Mouse (Mus musculus): ENCODE data around the gene Rint1. TPM values are rescaled to one million over a fixed set of nuclear protein-coding genes. Genes with fewer than 3 reads are reported as not detected.
"Not testable (repeated sequence)": the region's sequence is repeated elsewhere in the genome, so short reads cannot be mapped to it uniquely, and the experiment has no call there.

Rint1 gene
- polyA plus RNA-seq, 1 experiment = 22.4 TPM

DNA sequence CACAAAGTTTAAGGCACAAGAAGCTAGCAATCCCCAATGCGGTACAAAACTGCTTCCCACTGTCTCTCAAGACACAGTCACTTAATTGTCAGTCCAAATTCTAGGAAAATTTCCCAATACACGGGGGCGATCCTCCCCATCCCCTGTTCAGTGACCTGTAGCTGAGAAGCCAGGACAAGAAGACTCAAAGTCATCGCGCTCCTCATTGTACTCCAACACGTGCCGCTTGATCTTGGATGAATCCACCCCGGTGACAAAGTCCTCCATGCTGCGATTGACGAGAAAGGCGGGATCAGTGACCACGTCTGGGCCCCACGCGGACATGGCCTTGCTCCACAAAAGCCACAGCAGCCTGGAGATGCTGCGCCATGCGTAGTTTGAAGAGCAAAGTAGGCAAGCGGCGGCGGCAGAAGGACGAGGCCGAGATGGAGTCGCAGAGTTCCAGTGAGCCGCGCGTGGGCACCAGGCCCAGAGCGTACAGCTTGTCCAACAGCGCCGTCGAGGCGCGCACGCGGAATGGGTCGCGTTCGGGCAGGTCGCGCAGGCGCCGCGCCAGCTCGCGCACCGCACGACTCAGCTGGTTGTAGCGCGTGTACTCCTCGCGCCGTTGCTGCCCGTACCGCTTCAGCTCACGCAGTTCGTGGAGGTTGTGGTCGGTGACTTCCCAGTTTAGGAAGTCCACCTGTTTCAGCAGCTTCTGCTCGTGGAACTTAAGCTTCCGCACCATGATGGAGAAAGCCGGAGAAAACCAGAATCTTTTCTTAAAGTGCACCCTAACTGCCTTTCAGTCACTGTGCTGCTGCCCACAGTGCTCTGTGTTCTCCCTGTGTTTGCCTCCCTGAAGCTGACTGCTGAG lies 43.6 kb downstream of the Rint1 start:
- DNase-seq = peak; percentile 26

GRCm38 (mm10) chr5:23835691-23836090 lies 48.2 kb downstream of the Rint1 start:
- H3K4me3 ChIP-seq (replicated peaks; ENCODE audit: insufficient read depth, low read depth, low read length); DNase-seq; H3K4me1 ChIP-seq (ENCODE audit: control insufficient read depth, insufficient read depth, low read length); H3K27me3 ChIP-seq (ENCODE audit: control insufficient read depth, insufficient read depth, low read length); H3K27ac ChIP-seq (ENCODE audit: insufficient read depth, low read length): not testable (repeated sequence)
- WGBS = 57% methylated on average over 1 of the region's 1 CpGs

More for the DNA sequence above, 43.6 kb downstream of the Rint1 start:
- Histone ChIP-seq H3K27me3 (ENCODE audit: control insufficient read depth, insufficient read depth, low read length) (no peaks in the 10 kb centered on the region; the same call in 1 of the 2 replicates), H3K27ac (ENCODE audit: insufficient read depth, low read length) (no peak overlapping the region), H3K4me3 (replicated peaks; ENCODE audit: insufficient read depth, low read depth, low read length) (no peak overlapping the region), H3K4me1 (ENCODE audit: control insufficient read depth, insufficient read depth, low read length) (no peaks in the 10 kb centered on the region)
- no peak for TF ChIP-seq CTCF (IDR thresholded peaks at IDR 0.05; ENCODE audit: borderline replicate concordance, insufficient read depth, low read depth, low read length)
- no peak for TF ChIP-seq POLR2A (IDR thresholded peaks at IDR 0.05; ENCODE audit: borderline replicate concordance, insufficient read depth, low read length)
- 36% methylated on average over 58 of the region's 58 CpGs for WGBS

GRCm38 (mm10) chr5:23838158-23838557 lies 50.6 kb downstream of the Rint1 start:
- Histone ChIP-seq H3K4me3 (replicated peaks; ENCODE audit: insufficient read depth, low read depth, low read length) (no peak overlapping the region), H3K27ac (ENCODE audit: insufficient read depth, low read length) (no peak overlapping the region), H3K4me1 (ENCODE audit: control insufficient read depth, insufficient read depth, low read length) (peaks cover 2% of the 10 kb centered on the region), H3K27me3 (ENCODE audit: control insufficient read depth, insufficient read depth, low read length) (no peaks in the 10 kb centered on the region; the same call in 1 of the 2 replicates)
- no peak for TF ChIP-seq POLR2A (IDR thresholded peaks at IDR 0.05; ENCODE audit: borderline replicate concordance, insufficient read depth, low read length)
- 90% methylated on average over 7 of the region's 7 CpGs for WGBS
- DNase-seq = no peak

DNA sequence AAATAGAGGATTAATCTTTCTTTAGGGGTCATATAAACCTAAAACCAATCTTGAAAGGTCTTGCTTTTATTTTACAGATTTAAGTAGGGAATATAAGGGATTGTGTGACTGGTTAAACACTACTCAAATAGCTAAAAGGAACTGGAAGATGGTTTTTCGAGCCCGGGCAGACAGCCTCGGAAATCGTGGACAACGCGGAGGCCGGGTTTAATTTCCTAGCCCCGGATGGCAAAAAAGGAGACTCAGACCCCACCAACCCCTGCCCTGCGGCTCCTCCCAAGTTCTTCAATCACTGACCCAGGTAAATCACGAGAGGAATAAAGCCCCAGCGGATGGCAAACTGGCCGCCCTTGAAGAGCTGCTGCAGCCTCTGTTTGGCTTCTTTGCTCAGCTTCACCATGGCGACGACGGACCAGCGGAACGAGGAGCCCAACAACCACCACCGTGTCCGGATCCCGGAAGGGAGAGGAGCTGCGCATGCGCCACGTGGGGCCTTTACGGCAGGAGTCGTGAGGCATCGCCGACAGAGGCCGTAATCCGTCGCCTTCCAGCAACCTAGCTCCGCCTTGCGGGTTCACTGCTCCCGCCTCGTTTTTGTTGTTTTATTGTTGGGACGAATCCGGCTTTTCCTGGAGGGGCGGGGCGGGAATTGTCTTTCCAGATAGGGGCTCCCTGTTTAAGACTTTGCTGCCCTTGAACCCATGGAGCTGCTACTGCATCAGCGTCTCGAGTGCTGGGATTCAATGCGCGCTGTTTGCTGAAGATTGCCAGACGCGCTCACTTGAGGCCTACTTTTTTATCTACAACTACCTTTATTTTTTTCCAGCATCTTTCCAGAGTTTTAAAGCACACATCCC lies 56.4 kb downstream of the Rint1 start, which contains the start of gene Tomm7:
Tomm7 (minus strand) TSS at position 488 of the 857 bp plus-strand sequence.
- under 1% methylated on average over 44 of the region's 44 CpGs for WGBS
- no peak for TF ChIP-seq CTCF (IDR thresholded peaks at IDR 0.05; ENCODE audit: borderline replicate concordance, insufficient read depth, low read depth, low read length)
- peak; percentile 93 for TF ChIP-seq POLR2A (IDR thresholded peaks at IDR 0.05; ENCODE audit: borderline replicate concordance, insufficient read depth, low read length)
- Histone ChIP-seq H3K27ac (ENCODE audit: insufficient read depth, low read length) (peak within 1 kb of the TSS; percentile 59; the same call in 1 of the 2 replicates), H3K4me1 (ENCODE audit: control insufficient read depth, insufficient read depth, low read length) (peaks cover 2% of the 10 kb centered on the region), H3K27me3 (ENCODE audit: control insufficient read depth, insufficient read depth, low read length) (no peaks in the 10 kb centered on the region), H3K4me3 (replicated peaks; ENCODE audit: insufficient read depth, low read depth, low read length) (peak within 1 kb of the TSS; percentile 96)
- peak; percentile 97 to 98 for DNase-seq

GRCm38 (mm10) chr5:23844531-23844841 lies 57.0 kb downstream of the Rint1 start:
- DNase-seq = no peak
- TF ChIP-seq POLR2A (IDR thresholded peaks at IDR 0.05; ENCODE audit: borderline replicate concordance, insufficient read depth, low read length) = no peak
- no peak for TF ChIP-seq CTCF (IDR thresholded peaks at IDR 0.05; ENCODE audit: borderline replicate concordance, insufficient read depth, low read depth, low read length)
- H3K4me3 ChIP-seq (replicated peaks; ENCODE audit: insufficient read depth, low read depth, low read length) = peak overlapping the region; percentile 96
- H3K4me1 ChIP-seq (ENCODE audit: control insufficient read depth, insufficient read depth, low read length) = peaks cover 2% of the 10 kb centered on the region
- H3K27ac ChIP-seq (ENCODE audit: insufficient read depth, low read length) = no peak overlapping the region
- WGBS = 17% methylated on average over 7 of the region's 7 CpGs
- H3K27me3 ChIP-seq (ENCODE audit: control insufficient read depth, insufficient read depth, low read length) = no peaks in the 10 kb centered on the region

DNA sequence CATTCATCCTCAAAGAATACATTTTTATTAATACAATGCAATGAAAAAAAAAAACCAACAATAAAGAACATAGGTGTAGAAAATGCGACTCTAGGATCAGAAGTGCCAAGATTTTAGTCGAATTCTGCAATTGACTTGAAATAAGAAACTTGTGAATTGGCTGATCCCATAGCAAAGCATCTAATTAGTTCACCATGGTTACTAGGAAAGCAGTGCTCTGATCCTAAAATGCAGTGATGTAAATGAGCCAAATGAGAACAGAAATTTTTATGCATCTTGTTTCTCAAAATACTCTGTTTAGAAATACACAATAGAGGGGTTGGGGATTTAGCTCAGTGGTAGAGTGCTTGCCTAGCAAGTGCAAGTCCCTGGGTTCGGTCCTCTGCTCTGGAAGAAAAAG lies 57.6 kb downstream of the Rint1 start:
- no peak for DNase-seq
- no peaks in the 10 kb centered on the region for H3K27me3 ChIP-seq (ENCODE audit: control insufficient read depth, insufficient read depth, low read length)
- no peak for TF ChIP-seq CTCF (IDR thresholded peaks at IDR 0.05; ENCODE audit: borderline replicate concordance, insufficient read depth, low read depth, low read length)
- no peak for TF ChIP-seq POLR2A (IDR thresholded peaks at IDR 0.05; ENCODE audit: borderline replicate concordance, insufficient read depth, low read length)
- no peak overlapping the region for H3K27ac ChIP-seq (ENCODE audit: insufficient read depth, low read length)
- H3K4me3 ChIP-seq (replicated peaks; ENCODE audit: insufficient read depth, low read depth, low read length) = no peak overlapping the region
- WGBS = 73% methylated on average over 3 of the region's 3 CpGs
- peaks cover 2% of the 10 kb centered on the region for H3K4me1 ChIP-seq (ENCODE audit: control insufficient read depth, insufficient read depth, low read length)

DNA sequence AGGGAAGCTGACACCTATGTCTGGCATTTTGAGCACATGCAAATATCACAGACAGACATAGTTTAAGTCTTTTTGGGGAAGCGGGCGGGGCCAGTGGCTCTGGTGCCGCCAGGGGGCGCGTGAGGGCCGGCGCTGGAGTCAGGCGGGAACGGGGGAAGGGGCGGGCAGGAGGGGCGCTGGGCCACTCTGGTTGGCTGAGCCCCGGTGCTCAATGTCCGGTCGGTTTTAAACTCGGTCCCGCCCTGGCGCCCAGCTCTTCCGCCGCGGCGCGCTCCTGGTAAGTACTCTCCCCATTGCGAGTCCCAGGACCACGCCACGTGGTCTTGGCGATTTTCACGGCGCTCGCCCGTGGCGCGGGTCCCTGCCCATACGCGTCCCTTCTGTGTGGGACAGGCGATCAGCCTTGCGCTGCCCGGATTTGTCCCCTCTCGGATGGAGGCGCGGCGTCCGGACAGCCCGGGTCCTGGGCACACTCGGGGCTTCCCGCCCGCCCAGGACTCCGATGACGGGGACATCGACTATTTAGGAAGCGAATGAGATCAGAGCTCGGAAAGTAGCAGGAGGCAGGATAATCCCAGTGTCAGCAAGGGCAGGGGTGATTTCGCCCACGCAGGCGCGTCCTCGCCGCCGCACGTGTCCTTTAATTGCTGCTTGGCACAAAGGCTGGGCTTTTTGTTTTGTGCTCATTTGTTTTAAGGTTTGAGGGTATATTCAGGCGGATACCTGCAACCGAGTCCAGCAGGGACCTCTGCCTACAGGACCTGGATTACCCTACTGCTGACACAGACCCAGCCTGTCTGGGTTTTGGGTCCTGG lies 63.0 kb downstream of the Rint1 start:
- Histone ChIP-seq H3K27me3 (ENCODE audit: control insufficient read depth, insufficient read depth, low read length) (no peaks in the 10 kb centered on the region), H3K4me3 (replicated peaks; ENCODE audit: insufficient read depth, low read depth, low read length) (peak overlapping the region; percentile 79), H3K4me1 (ENCODE audit: control insufficient read depth, insufficient read depth, low read length) (no peaks in the 10 kb centered on the region), H3K27ac (ENCODE audit: insufficient read depth, low read length) (no peak overlapping the region)
- WGBS = under 1% methylated on average over 60 of the region's 61 CpGs
- peak; percentile 61; the same call in 1 of the 2 replicates for TF ChIP-seq CTCF (IDR thresholded peaks at IDR 0.05; ENCODE audit: borderline replicate concordance, insufficient read depth, low read depth, low read length)
- peak; percentile 49; the same call in 1 of the 2 replicates for TF ChIP-seq POLR2A (IDR thresholded peaks at IDR 0.05; ENCODE audit: borderline replicate concordance, insufficient read depth, low read length)
- DNase-seq = peak; percentile 86 to 91

DNA sequence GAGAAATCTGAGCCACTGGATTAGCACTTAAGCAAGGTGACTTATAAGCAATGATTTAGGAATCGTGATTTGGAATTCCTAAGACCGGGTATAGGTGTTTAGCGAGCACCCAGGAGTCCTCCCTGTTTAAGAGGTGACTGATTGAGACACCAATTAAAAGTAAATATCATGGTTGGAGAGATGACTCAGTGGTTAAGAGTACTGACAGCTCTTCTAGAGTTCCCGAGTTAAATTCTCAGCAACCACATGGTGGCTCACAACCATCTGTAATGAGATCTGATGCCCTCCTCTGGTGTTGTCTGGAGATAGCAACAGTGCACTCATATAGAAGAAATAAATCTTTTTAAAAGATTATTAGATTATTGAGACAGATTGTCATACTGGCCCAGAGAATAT lies 63.6 kb downstream of the Rint1 start:
- not testable (repeated sequence) for H3K4me1 ChIP-seq (ENCODE audit: control insufficient read depth, insufficient read depth, low read length); H3K27ac ChIP-seq (ENCODE audit: insufficient read depth, low read length); H3K27me3 ChIP-seq (ENCODE audit: control insufficient read depth, insufficient read depth, low read length); DNase-seq
- H3K4me3 ChIP-seq (replicated peaks; ENCODE audit: insufficient read depth, low read depth, low read length) = peak overlapping the region; percentile 79
- 6% methylated on average over 4 of the region's 4 CpGs for WGBS

GRCm38 (mm10) chr5:23852916-23853315 lies 65.4 kb downstream of the Rint1 start:
- H3K27ac ChIP-seq (ENCODE audit: insufficient read depth, low read length); H3K27me3 ChIP-seq (ENCODE audit: control insufficient read depth, insufficient read depth, low read length); DNase-seq; H3K4me3 ChIP-seq (replicated peaks; ENCODE audit: insufficient read depth, low read depth, low read length); H3K4me1 ChIP-seq (ENCODE audit: control insufficient read depth, insufficient read depth, low read length): not testable (repeated sequence)
- WGBS = 93% methylated on average over 1 of the region's 1 CpGs

Data from cerebellum, adult 2 months (tissue).